Mouse (Mus musculus) kidney, adult 18-20 months (tissue): Measurements from ENCODE around the gene Aplnr.

Experiments used
- DNase-seq: peaks from one replicate; pipeline ENCODE4 v3.0.0; 2021

The Aplnr gene

GRCm38 (mm10) chr2:85136089-85136488, at the start of gene Aplnr:
TSS of gene Aplnr (plus strand) at chr2:85136225.
- DNase-seq = no peak

DNA sequence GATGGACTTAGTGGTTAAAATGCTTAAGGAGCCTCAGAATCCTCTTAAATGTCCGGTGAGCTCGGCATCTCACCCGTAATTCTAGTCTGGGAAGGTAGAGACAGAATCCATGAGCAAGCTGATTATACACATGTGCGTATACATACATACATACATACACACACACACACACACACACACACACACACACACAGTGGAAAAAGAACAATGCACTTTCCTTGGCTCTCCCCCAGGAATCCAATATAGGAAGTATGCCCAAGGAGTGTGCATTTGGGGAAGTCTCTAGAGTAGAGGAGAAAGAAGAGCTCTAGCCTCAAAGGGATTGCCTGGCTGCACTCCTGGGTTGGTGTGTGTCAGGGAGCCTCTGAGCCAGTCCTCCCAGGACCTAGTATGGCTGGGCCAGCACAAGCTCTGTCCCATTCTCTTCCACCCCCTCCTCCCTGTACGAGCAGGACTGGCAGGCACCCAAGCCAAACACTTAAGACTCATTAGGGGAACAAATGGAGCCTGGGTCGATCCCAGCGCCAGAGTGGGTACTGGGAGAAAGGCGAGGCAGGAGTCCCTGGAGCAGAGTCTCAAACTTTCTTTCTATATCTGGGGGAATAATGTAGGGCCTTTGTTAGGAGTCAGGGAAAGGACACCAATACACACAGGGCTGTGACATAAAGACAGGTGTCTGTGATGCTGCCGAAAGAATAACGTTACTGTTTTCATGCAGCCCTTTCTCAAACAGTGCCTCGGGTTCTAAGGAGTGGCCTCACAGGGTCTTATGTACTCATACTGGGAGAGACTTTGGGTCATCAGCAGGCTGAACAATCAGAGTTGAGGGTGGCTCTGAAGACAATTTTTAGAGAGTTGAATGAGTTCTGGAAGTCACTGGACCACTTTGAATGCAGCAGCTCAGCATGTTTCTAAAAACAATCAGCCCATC, 47.0 kb upstream of the Aplnr start:
- peak; percentile 34 for DNase-seq

- DNase-seq = no peak
These were observed 44.7 kb upstream of the Aplnr start for GRCm38 (mm10) chr2:85091325-85091724.

DNA sequence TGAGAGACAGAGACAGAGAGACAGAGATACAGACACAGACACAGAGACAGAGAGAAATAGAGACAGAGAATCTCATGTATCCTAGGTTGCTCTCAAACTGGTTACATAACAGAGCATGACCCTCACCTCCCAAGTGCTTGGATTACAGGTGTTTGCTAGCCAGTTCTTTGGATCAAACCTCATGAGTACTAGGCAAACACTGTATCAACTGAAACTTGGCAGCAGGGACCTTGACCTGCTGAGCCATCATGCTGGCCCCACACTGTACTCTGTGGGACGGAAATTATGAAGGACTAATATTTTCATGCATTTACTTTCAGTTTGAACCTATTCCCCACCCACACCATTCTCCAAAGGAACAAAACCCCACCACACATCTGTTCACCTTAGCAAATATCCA, 42.6 kb upstream of the Aplnr start:
- DNase-seq = no peak

DNA sequence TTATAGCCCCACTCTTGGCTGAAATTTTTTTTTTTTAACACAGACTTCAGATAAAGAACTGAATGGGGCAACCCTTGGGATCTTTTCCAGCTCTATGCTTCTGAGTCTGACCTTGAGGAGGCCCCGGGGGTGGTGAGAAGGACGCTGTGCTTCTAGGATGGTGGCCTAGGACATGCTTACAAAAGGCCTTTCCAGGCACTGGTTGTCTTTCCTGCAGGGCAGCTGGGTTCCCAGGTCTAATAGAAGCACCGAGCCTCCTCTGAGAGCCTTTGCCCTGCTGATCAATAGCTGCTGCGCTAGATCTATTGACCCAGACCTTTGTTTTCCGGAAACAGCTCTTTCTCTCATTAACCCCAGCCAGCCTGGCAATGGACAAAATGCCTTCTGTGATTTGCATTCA, 40.1 kb upstream of the Aplnr start:
- no peak for DNase-seq

GRCm38 (mm10) chr2:85098014-85098413, 38.0 kb upstream of the Aplnr start:
- DNase-seq = no peak

GRCm38 (mm10) chr2:85098824-85099511, 37.1 kb upstream of the Aplnr start:
- DNase-seq = peak; percentile 75

GRCm38 (mm10) chr2:85103201-85103600, 32.8 kb upstream of the Aplnr start:
- DNase-seq = no peak

DNA sequence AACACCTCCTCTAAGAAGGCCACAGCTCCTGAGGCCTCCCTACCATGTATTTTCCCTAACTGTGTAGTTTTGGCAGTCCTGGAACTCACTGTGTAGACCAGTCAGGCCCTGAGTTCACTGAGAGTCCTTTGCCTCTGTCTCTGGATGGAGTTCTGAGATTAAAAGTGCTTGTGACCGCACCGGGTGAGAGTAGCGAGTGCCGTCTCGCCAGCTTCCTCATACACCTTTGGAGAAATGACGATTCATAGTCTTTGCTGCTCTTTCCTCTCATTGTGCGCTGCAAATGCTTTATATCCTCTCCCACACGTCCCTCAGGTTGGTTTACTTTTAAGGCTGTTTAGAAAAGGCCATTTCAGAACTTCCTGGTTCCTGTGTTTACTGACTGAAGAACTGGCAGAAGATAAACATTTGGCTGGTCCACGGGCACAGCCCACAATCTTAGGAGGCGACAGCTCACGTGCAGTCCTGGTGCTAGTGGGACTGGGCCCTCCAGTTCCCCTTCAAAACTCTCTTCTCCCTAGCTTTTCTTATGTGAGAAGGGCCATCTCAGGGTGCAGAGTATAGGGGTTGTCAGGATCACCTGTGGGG, 30.5 kb upstream of the Aplnr start:
- no peak for DNase-seq

DNA sequence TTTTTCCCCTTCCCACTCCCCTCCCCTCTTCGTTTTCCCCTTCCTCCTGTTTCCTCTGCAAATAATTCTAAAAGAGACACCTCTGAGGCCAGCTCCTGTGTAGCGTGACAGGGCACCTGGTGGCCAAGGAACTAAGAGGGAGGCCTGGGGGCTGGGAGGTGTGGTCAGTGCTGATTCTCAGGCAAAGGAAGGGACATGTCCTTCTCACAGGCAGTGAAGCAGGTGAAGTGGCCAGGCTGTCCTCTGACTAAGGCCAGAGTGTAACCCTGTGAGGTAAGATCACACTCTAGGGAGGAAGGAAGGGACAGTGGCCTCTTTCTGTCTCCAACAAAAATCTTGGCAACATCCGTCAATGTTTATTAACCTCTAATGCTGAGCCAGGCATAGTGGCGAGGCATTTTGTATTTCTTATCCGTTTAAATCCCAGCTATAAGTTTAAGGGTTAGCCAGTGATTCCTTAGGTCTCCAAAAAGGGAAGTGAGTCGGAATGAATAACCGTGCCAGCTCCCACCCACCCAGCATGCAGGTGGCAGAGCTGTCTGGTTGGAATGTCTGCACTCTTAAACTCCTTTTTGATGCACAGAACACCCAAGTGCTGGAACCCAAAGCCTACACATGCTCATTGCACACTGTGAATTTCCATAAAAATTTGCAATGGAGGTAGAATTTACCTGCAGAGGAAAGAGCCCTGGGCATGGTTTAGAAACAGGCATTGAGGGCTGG, 29.8 kb upstream of the Aplnr start:
- DNase-seq = no peak

DNA sequence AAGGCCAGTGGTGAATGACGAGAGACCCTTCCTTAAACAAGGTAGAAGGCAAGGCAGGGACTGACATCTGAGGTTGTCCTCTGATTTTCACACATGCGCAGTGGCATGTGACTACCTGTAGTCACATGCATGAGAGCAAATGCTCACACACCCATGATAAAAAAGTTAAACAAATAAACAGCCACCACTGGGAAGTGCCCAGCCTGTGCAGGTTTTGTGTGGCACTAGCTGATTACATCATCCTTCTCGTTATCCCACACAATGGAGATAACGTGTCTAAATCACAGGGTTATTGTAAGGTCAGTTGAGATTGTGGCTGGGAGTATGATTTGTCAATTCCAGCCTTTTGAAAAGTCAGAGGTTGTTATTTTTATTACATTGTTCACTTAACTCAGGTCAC, 29.1 kb upstream of the Aplnr start:
- DNase-seq = no peak

DNA sequence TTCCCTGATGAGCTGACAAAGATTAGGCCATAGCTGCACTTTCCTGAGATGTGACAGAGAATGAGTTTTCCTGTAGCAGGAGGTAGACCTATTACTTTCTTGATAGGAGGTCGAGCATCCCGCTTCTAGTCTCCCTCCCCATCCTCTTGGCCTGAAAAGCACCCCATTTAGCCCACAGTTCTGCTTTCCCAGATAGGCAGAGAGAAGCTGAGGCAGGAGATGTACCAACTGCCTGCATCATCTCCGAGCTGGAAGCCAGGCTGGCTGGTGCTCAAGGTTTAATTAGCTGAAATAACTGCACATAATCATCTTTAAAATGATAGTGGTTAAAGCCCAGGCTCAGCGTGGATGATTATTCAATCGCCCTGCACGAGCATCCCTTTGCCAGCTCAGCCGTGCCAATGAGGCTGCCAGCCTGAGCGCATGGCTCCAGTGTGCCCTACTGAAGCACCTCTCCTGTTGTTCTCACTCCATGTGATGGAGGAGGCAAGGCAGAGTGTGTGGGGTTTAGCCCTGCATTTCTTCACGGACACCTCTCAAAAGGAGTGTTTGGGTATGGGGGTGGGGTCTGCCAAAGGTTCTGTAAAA, 25.6 kb upstream of the Aplnr start:
- no peak for DNase-seq

DNA sequence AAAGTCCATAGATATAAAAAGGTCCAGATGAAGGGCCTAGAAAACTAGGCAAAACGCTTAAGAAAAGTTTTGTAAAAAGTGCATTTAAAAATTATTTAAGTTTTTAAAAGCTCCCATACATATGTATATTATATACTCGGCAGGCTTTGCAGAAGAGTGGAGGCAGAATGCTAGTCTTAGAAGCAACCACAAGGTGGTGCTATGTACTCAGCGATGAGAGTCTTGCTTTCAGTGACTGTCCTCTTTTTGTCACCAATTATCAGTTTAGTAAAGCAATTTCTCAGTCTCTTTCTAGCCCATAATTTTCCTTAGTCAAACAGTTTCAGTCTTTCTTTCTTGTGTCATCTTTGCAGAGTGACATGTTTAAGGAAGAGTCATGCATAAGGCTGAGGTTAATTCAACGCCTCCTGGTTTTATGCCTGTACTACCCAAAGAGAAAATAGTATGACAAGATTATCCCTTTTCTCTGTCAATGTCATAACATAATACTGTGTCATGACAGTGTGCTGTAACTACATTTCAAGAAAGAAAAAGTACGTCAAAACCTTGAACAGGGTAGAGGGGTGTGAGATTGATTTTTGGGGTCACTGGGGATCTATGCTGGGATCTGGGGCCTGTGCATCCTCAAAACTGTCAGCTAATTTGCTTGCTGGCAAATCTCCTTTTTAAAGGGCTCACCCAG, 12.7 kb upstream of the Aplnr start:
- DNase-seq = no peak

DNA sequence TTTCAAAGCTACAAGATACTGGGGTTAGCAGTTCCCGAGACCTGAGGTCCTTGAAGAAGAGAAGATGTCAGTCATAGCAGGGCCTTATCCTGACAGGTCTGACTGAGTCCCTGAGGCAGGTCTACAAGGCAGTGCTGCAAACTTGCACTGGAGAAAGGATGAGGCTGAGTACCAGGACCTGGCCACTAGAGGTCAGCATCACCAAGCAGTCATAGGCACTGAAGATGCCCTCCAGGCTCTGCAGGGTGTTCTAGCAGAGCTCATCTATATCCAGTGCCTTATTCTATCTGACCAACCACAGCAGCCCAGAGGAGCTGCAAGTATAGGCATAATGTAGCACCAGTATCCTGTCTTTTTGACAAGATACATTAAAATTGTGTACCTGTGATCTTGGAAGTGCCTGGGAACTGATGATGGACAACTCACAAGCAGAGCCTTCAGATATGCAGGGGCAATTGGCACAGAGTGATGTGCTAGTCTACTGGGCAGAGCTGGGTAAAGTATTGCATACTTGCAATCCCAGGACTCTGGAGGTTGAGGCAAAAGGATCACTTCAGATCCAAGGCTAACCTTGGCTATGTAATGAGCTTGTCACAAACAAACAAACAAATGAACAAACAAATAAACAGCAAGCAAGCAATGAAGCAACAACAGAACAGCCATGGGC, 12.0 kb upstream of the Aplnr start:
- peak; percentile 64 for DNase-seq

GRCm38 (mm10) chr2:85129496-85129971, 6.5 kb upstream of the Aplnr start:
- DNase-seq = no peak

DNA sequence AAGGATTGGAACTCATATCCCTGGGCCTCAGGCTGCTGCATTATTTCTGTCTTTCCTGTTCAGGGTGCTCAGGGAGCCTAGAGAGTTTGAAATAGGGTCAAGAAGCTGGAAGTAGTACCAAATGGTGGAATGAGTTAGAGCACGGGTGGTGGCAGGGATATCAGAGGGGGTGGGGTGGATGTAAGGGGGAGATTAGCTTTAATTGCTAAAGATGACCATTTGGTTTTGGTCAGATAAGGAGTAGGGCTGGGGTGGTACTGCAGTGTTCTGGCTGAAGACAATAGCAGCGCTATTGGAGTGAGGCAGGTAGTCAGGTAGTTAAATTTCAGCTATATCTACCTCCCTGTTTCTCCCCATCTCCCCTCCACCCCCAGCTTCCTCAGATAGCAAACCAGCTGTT, 4.8 kb upstream of the Aplnr start:
- no peak for DNase-seq

- no peak for DNase-seq
These were observed 4.3 kb upstream of the Aplnr start for GRCm38 (mm10) chr2:85131724-85132123.

GRCm38 (mm10) chr2:85132204-85132603, 3.8 kb upstream of the Aplnr start:
- DNase-seq = no peak

GRCm38 (mm10) chr2:85135099-85135498, 926 bp upstream of the Aplnr start:
- DNase-seq = no peak

DNA sequence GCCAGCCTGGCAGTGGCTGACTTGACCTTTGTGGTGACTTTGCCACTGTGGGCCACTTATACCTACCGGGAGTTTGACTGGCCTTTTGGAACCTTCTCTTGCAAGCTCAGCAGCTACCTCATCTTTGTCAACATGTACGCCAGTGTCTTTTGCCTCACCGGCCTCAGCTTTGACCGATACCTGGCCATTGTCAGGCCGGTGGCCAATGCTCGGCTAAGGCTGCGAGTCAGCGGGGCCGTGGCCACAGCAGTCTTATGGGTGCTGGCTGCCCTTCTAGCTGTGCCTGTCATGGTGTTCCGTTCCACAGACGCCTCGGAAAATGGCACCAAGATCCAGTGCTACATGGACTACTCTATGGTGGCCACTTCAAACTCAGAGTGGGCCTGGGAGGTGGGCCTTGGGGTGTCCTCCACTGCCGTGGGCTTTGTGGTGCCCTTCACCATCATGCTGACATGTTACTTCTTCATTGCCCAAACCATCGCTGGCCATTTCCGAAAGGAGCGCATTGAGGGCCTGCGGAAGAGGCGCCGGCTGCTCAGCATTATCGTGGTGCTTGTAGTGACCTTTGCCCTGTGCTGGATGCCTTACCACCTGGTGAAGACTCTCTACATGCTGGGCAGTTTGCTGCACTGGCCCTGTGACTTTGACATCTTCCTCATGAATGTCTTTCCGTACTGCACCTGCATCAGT, 951 bp downstream of the Aplnr start:
- DNase-seq = no peak
